Mouse (Mus musculus): ENCODE measurements around the gene Thbd. TPM values are rescaled to one million over a fixed set of nuclear protein-coding genes. Genes with fewer than 3 reads are reported as not detected.
A peak's percentile ranks its signal among the peaks of the same experiment; 100 is the strongest.

Thbd gene
- total RNA-seq, 2 experiments from 2014 or later, result 5.3 to 6.9 TPM

GRCm38 (mm10) chr2:148364536-148364935 is 43.5 kb downstream of the Thbd start:
- peak; percentile 42 to 79 for DNase-seq (ENCODE audit: low spot score in 2 of 2)
- no peak for TF ChIP-seq CTCF (conservative IDR thresholded peaks at IDR 0.05)

GRCm38 (mm10) chr2:148357145-148357544 is 50.8 kb downstream of the Thbd start:
- Histone ChIP-seq H3K4me3 (no peak overlapping the region), H3K27ac (no peak overlapping the region)
- TF ChIP-seq CTCF (conservative IDR thresholded peaks at IDR 0.05), result no peak
- no peak for DNase-seq (ENCODE audit: low spot score in 2 of 2)

More at GRCm38 (mm10) chr2:148364536-148364935, 43.5 kb downstream of the Thbd start:
- Histone ChIP-seq H3K27ac (peak overlapping the region; percentile 63; the same call in 1 of the 2 replicates), H3K4me3 (no peak overlapping the region)

Other genes with a start within 250 kb of the Thbd start
- 10 to 100 TPM; 75.5 TPM for gene Sstr4, start 12.8 kb downstream of the Thbd start, total RNA-seq (2021)
- 1 to 10 TPM; 3.2 to 5.1 TPM for gene Cd93, start 35.4 kb upstream of the Thbd start, total RNA-seq (2021)

Measured in layer of hippocampus, adult 2 months (tissue).